Mouse (Mus musculus) CH12F3 (cell line): Measurements from ENCODE around the gene Jund.

ENCODE experiments used
- in situ Hi-C: fragments of 300-500 bp; cut with MboI; formaldehyde crosslinking; loops from 2 replicates; pipeline ENCODE4 v1.14.3; 2020; ENCODE audit warnings: low sequenced_read_pairs

The Jund gene

DNA sequence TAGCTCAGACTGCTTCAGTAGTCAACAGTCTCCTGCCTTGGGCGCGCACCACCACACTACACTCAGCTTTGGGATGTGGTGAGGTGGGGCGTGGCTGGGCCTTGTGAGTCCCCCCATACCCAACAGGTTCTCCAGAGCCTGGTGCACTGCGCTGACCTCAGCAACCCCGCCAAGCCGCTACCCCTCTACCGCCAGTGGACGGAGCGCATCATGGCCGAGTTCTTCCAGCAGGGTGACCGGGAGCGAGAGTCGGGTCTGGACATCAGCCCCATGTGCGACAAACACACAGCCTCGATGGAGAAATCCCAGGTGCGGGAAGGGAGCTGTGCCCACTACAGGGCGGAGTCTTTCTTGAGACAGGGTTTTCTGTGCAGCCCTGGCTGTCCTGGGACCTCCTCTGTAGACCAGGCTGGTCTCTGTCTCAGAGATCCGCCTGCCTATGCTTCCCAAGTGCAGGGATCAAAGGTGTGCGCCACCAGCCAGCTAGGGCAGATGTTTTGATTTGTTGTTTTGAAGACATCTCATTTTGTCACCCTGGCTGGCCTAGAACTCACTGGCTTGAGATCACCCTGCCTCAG is 50.4 kb downstream of the Jund start:
- in situ Hi-C loops = loop anchor here (5.0 kb wide), 1 partner anchor 37 kb away; no protein-coding TSS in a partner anchor
